Mouse (Mus musculus) stomach, embryonic 15.5 days (tissue): ENCODE measurements at regions not wholly inside any gene's neighbourhood (a gene's known extent, or its start where the extent isn't known, plus 50 kb on each side); places are given as distances from the start of the nearest gene placed in this dataset.

Experiments
- ATAC-seq: fragments of 200-750 bp; cut with Nextera tagmentation; 2 replicates; pipeline ENCODE4 v1.8.0; 2017; ENCODE audit warnings: low read depth, moderate number of reproducible peaks, moderate TSS enrichment; ENCODE audit not compliant: insufficient read depth, low FRiP score
- H3K27ac ChIP-seq: fragments of 300-500 bp; sonication (generic); 2 replicates; pipeline ENCODE4 v1.5.1; 2015; ENCODE audit warnings: mild to moderate bottlenecking, inconsistent platforms
- H3K27me3 ChIP-seq: fragments of 300-500 bp; sonication (generic); replicated peaks from 2 replicates; pipeline ENCODE4 v1.6.1; 2015; ENCODE audit warnings: inconsistent platforms
- H3K36me3 ChIP-seq: fragments of 300-500 bp; sonication (generic); 2 replicates; pipeline ENCODE4 v1.6.1; 2015; ENCODE audit warnings: inconsistent platforms
- H3K4me1 ChIP-seq: fragments of 300-500 bp; sonication (generic); 2 replicates; pipeline ENCODE4 v1.6.1; 2015; ENCODE audit warnings: inconsistent platforms
- H3K4me2 ChIP-seq: fragments of 300-500 bp; sonication (generic); 2 replicates; pipeline ENCODE4 v1.6.1; 2015; ENCODE audit warnings: mild to moderate bottlenecking, inconsistent platforms
- H3K4me3 ChIP-seq: fragments of 300-500 bp; sonication (generic); replicated peaks from 2 replicates; pipeline ENCODE4 v1.5.1; 2015; ENCODE audit warnings: inconsistent platforms
- H3K9ac ChIP-seq: fragments of 300-500 bp; sonication (generic); 2 replicates; pipeline ENCODE4 v1.6.1; 2015; ENCODE audit warnings: inconsistent platforms
- H3K9me3 ChIP-seq: fragments of 300-500 bp; sonication (generic); 2 replicates; pipeline ENCODE4 v1.6.1; 2016; ENCODE audit warnings: inconsistent platforms
- WGBS: fragments of 180-500 bp; shearing (Covaris S2); methylation state at CpG from one replicate; pipeline ENCODE4 v1.1.7; 2015; 5-methylcytosine and 5-hydroxymethylcytosine counted together

GRCm38 (mm10) chr14:76767301-76767700 is 210.6 kb upstream of the Serp2 start:
- ATAC-seq = no peak

GRCm38 (mm10) chr14:76766186-76766713 is 209.6 kb upstream of the Serp2 start:
- 0 out of 2 replicates have a peak overlapping the region, but pooled peaks have one; percentile 74 for H3K27ac ChIP-seq

More at GRCm38 (mm10) chr14:76767301-76767700, 210.6 kb upstream of the Serp2 start:
- Histone ChIP-seq H3K27ac (no peak overlapping the region), H3K27me3 (no peaks in the 10 kb centered on the region), H3K9ac (no peak overlapping the region), H3K4me2 (no peak overlapping the region), H3K4me1 (peaks cover 33% of the 10 kb centered on the region), H3K36me3 (no peaks in the 10 kb centered on the region), H3K9me3 (no peaks in the 10 kb centered on the region), H3K4me3 (no peak overlapping the region)
- WGBS = 56% methylated on average over 6 of the region's 6 CpGs

GRCm38 (mm10) chr14:76765094-76765504 is 208.4 kb upstream of the Serp2 start:
- Histone ChIP-seq H3K4me3 (no peak overlapping the region), H3K9me3 (no peaks in the 10 kb centered on the region), H3K9ac (no peak overlapping the region), H3K27ac (peak overlapping the region; percentile 74), H3K36me3 (no peaks in the 10 kb centered on the region), H3K4me2 (peak overlapping the region; percentile 9; the same call in 1 of the 2 replicates), H3K27me3 (no peaks in the 10 kb centered on the region), H3K4me1 (peaks cover 33% of the 10 kb centered on the region)
- 36% methylated on average over 6 of the region's 6 CpGs for WGBS
- peak; percentile 77 for ATAC-seq

More at GRCm38 (mm10) chr14:76766186-76766713, 209.6 kb upstream of the Serp2 start:
- Histone ChIP-seq H3K4me2 (no peak overlapping the region), H3K36me3 (no peaks in the 10 kb centered on the region), H3K9ac (no peak overlapping the region), H3K4me3 (no peak overlapping the region), H3K9me3 (no peaks in the 10 kb centered on the region), H3K27me3 (no peaks in the 10 kb centered on the region), H3K4me1 (peaks cover 33% of the 10 kb centered on the region)
- 56% methylated on average over 10 of the region's 10 CpGs for WGBS
- ATAC-seq = no peak

- no peak overlapping the region for H3K9ac ChIP-seq
- H3K9me3 ChIP-seq = no peaks in the 10 kb centered on the region
- no peaks in the 10 kb centered on the region for H3K36me3 ChIP-seq
- H3K27me3 ChIP-seq = no peaks in the 10 kb centered on the region
- 14% methylated on average over 7 of the region's 7 CpGs for WGBS
- peak; percentile 53 for ATAC-seq
- peak overlapping the region; percentile 9; the same call in 1 of the 2 replicates for H3K4me2 ChIP-seq
- peak overlapping the region; percentile 74 for H3K27ac ChIP-seq
- H3K4me3 ChIP-seq = no peak overlapping the region
- peaks cover 33% of the 10 kb centered on the region for H3K4me1 ChIP-seq
These were observed 207.7 kb upstream of the Serp2 start for GRCm38 (mm10) chr14:76764390-76764796.

GRCm38 (mm10) chr14:76763539-76763938 is 206.8 kb upstream of the Serp2 start:
- Histone ChIP-seq H3K27me3 (no peaks in the 10 kb centered on the region), H3K9me3 (no peaks in the 10 kb centered on the region), H3K4me1 (peaks cover 33% of the 10 kb centered on the region), H3K4me3 (no peak overlapping the region), H3K9ac (no peak overlapping the region), H3K36me3 (no peaks in the 10 kb centered on the region), H3K4me2 (no peak overlapping the region), H3K27ac (no peak overlapping the region)
- WGBS = 82% methylated on average over 7 of the region's 7 CpGs
- ATAC-seq = no peak

GRCm38 (mm10) chr14:76762777-76763176 is 206.1 kb upstream of the Serp2 start:
- no peak overlapping the region for H3K27ac ChIP-seq
- H3K36me3 ChIP-seq = no peaks in the 10 kb centered on the region
- H3K9me3 ChIP-seq = no peaks in the 10 kb centered on the region
- no peak overlapping the region for H3K4me2 ChIP-seq
- H3K4me1 ChIP-seq = peaks cover 33% of the 10 kb centered on the region
- H3K4me3 ChIP-seq = no peak overlapping the region
- WGBS = 59% methylated on average over 10 of the region's 10 CpGs
- no peak for ATAC-seq
- H3K9ac ChIP-seq = no peak overlapping the region
- H3K27me3 ChIP-seq = no peaks in the 10 kb centered on the region

- no peaks in the 10 kb centered on the region for H3K9me3 ChIP-seq
- H3K4me3 ChIP-seq = no peak overlapping the region
- H3K4me1 ChIP-seq = peaks cover 33% of the 10 kb centered on the region
- no peak for ATAC-seq
- H3K27ac ChIP-seq = no peak overlapping the region
- WGBS = 94% methylated on average over 11 of the region's 11 CpGs
- no peak overlapping the region for H3K9ac ChIP-seq
- no peaks in the 10 kb centered on the region for H3K36me3 ChIP-seq
- no peak overlapping the region for H3K4me2 ChIP-seq
- H3K27me3 ChIP-seq = no peaks in the 10 kb centered on the region
These were observed 205.0 kb upstream of the Serp2 start for GRCm38 (mm10) chr14:76761691-76762090.

- Histone ChIP-seq H3K4me2 (no peak overlapping the region), H3K4me3 (no peak overlapping the region), H3K9ac (no peak overlapping the region), H3K9me3 (no peaks in the 10 kb centered on the region), H3K4me1 (peaks cover 29% of the 10 kb centered on the region), H3K36me3 (no peaks in the 10 kb centered on the region), H3K27ac (no peak overlapping the region), H3K27me3 (no peaks in the 10 kb centered on the region)
- WGBS = 79% methylated on average over 4 of the region's 4 CpGs
- no peak for ATAC-seq
These were observed 204.6 kb upstream of the Serp2 start for GRCm38 (mm10) chr14:76761274-76761673.

GRCm38 (mm10) chr14:76760509-76761023 is 203.9 kb upstream of the Serp2 start:
- ATAC-seq = no peak
- H3K27ac ChIP-seq = no peak overlapping the region
- no peak overlapping the region for H3K4me3 ChIP-seq
- 70% methylated on average over 13 of the region's 13 CpGs for WGBS
- no peaks in the 10 kb centered on the region for H3K9me3 ChIP-seq
- H3K4me1 ChIP-seq = peaks cover 23% of the 10 kb centered on the region
- no peak overlapping the region for H3K9ac ChIP-seq
- H3K27me3 ChIP-seq = no peaks in the 10 kb centered on the region
- no peaks in the 10 kb centered on the region for H3K36me3 ChIP-seq
- H3K4me2 ChIP-seq = no peak overlapping the region

- H3K27me3 ChIP-seq = no peaks in the 10 kb centered on the region
- ATAC-seq = no peak
- H3K9ac ChIP-seq = no peak overlapping the region
- H3K36me3 ChIP-seq = no peaks in the 10 kb centered on the region
- H3K4me3 ChIP-seq = no peak overlapping the region
- no peak overlapping the region for H3K27ac ChIP-seq
- H3K9me3 ChIP-seq = no peaks in the 10 kb centered on the region
- 89% methylated on average over 4 of the region's 4 CpGs for WGBS
- no peak overlapping the region for H3K4me2 ChIP-seq
- peaks cover 11% of the 10 kb centered on the region for H3K4me1 ChIP-seq
These were observed 202.7 kb upstream of the Serp2 start for GRCm38 (mm10) chr14:76759377-76759776.

GRCm38 (mm10) chr14:76758589-76758988 is 201.9 kb upstream of the Serp2 start:
- Histone ChIP-seq H3K4me1 (0 out of 2 replicates have a peak, but pooled peaks cover 3% of the 10 kb centered on the region), H3K9ac (no peak overlapping the region), H3K36me3 (no peaks in the 10 kb centered on the region), H3K4me2 (no peak overlapping the region), H3K9me3 (no peaks in the 10 kb centered on the region), H3K27ac (no peak overlapping the region), H3K27me3 (no peaks in the 10 kb centered on the region), H3K4me3 (no peak overlapping the region)
- 78% methylated on average over 1 of the region's 1 CpGs for WGBS
- no peak for ATAC-seq

GRCm38 (mm10) chr14:76755591-76756376 is 199.1 kb upstream of the Serp2 start:
- H3K4me3 ChIP-seq = no peak overlapping the region
- H3K4me1 ChIP-seq = no peaks in the 10 kb centered on the region
- no peaks in the 10 kb centered on the region for H3K36me3 ChIP-seq
- no peaks in the 10 kb centered on the region for H3K9me3 ChIP-seq
- H3K27me3 ChIP-seq = no peaks in the 10 kb centered on the region
- WGBS = 80% methylated on average over 9 of the region's 9 CpGs
- no peak overlapping the region for H3K9ac ChIP-seq
- no peak overlapping the region for H3K4me2 ChIP-seq
- no peak for ATAC-seq
- H3K27ac ChIP-seq = no peak overlapping the region
